Mouse (Mus musculus) spleen, postnatal 4 days (tissue): ENCODE measurements around the gene Gm10153.
"Not testable (repeated sequence)": the region's sequence is repeated elsewhere in the genome, so short reads cannot be mapped to it uniquely, and the experiment has no call there.

Experiments used
- DNase-seq, 2 experiments: peaks; one replicate each; pipeline ENCODE4 v3.0.0; 2022; ENCODE audit warnings: low spot score in 2 of 2

Gene Gm10153

DNA sequence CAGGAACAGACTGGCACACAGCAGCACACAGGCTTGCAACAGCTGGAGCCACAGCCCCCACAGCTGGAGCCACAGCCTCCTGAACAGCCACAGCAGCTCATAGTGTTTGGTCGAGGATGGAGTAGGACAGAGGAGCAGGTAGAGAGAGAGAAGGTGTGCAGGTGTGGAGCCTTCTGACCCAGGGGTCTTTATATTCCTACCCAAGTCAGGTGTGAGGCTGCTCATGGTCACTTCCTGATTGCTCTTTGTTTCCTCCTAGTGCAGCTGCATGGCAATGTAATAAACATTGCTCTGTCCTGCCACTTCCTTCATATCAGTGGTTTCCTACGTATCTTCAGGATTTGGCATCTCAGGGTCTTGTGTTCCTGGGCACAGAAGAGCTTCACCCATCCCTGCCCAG is at the start of gene Gm10153:
Gene Gm10153, minus strand, starts transcription at position 101 of the 400 bp plus-strand sequence.
- DNase-seq, result no peak

DNA sequence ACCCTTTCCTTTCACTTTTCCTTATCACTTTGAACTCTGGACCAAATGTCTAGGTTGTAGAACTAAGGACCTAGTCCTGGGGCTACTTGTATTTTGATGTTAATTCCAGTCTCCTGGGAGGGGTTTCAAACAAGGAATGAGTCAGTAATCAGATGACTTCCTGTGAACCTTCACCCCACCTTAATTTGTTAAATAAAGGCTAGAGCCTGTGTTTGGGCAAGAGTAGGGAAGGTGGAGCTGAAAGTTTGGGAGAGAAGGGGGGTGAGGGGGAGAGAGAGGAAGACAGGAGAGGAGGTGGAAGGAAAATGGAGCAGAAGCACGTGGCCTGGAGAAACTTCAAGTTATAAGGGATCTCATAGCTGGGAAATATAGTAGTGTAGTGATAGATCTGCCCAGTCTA is 41.4 kb upstream of the Gm10153 start:
- no peak for DNase-seq

DNA sequence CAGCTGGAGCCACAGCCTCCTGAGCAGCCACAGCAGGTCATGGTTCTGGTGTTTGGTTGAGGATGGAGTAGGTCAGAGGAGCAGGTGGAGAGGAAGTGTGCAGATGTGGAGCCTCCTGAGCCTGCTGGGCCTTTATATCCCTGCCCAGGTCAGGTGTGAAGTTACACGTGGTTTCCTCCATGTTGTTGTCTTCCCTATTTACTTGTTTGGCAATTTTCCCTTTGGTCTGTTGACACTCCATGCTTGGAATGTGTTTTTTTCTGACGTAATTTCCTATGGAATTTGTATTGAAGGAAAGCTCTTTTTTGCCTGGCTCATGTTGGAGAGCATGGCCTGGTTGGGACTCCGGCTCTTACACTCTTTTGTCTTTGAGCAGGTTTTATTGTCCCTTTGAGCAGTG is 39.7 kb upstream of the Gm10153 start, which contains the start of gene Krtap5-5:
Gene Krtap5-5, minus strand, starts transcription at position 101 of the 400 bp plus-strand sequence.
- not testable (repeated sequence) for DNase-seq

GRCm38 (mm10) chr7:142224518-142224917 is 34.3 kb upstream of the Gm10153 start:
- DNase-seq, result no peak

- not testable (repeated sequence) for DNase-seq
These were observed 21.9 kb upstream of the Gm10153 start for GRCm38 (mm10) chr7:142212136-142212535.

GRCm38 (mm10) chr7:142211559-142211958 is 21.4 kb upstream of the Gm10153 start, which contains the start of gene Gm7579:
TSS of gene Gm7579 (plus strand) at chr7:142211859.
- no peak for DNase-seq

DNA sequence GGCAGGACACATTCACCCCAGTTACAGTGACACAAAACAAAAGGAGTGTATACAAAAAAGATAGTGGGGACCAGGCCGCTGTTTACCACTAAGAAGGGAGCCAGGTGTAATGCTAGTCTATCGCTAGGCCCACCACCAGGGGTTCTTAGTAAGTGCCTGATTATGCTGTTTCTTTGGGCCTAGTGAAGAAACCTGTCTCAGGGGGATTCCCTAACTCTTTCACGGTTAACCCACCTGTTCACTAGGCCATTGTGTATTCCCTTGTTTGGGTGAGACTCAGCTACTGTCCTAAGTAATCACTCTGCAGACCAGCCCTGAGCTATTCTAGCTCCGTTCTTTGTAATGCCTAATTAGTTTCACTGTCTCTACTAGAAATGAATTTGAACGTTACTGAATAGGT is 16.7 kb upstream of the Gm10153 start:
- not testable (repeated sequence) for DNase-seq

- no peak for DNase-seq
These were observed 15.3 kb upstream of the Gm10153 start for GRCm38 (mm10) chr7:142205488-142205887.

DNA sequence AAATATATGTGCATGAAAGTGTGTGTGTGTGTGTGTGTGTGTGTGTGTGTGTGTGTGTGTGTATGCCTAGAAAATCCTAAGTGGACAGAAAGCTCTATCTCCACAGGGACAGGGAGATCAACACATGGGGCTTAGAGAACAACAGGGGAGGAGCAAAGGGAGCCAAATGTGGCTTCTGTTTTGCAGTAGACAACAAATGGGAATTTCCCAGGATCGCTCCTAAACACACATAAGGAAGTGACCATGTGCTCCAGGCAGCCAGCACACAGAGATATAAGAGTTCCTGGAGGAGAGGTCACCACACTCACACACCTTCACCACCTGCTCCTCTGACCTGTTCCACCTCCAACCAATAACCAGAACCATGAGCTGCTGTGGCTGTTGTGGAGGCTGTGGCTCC is 10.9 kb upstream of the Gm10153 start, which contains the start of gene Krtap5-3:
Gene Krtap5-3, plus strand, starts transcription at position 301 of the 400 bp plus-strand sequence.
- DNase-seq, result no peak

GRCm38 (mm10) chr7:142198748-142199147 is 8.6 kb upstream of the Gm10153 start:
- no peak for DNase-seq

DNA sequence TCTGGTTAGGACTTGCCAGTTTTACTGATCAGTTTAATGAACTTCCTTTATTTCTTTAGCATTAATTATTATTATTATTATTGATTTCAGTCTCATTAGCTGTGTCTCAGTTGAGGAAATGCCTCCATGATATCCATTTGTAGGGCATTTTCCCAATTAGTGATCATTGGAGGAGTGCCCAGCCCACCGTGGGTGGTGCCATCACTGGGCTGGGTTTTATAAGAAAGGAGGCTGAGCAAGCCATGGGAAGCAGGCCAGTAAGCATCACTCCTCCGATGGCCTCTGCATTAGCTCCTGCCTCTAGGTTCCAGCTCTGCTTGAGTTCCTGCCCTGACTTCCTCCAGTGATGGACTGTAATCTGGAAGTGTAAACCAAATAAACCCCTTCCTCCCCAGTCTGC is 2.0 kb downstream of the Gm10153 start:
- no peak for DNase-seq

GRCm38 (mm10) chr7:142181021-142181420 is 9.2 kb downstream of the Gm10153 start:
- DNase-seq, result no peak

DNA sequence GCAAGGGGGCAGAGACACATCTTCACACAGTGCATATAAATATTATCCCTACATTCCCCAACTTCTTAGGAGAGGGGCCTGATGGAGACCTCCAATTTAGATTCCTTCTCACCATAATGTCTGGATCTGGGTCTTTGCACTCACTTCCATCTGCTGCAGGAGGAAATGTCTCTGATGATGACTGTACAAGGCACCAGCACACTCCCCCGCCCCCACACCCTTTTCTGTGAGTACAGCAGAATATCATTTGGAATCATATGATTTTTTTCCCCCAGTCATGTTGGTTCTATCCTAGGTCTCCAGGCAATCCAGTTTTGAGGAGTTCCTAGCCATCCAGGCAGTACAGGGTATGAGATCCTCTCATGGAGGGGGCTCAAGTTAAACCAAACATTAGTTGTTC is 11.5 kb downstream of the Gm10153 start:
- no peak for DNase-seq

GRCm38 (mm10) chr7:142175905-142176304 is 14.3 kb downstream of the Gm10153 start, which contains the start of gene Krtap5-2:
TSS of gene Krtap5-2 (minus strand) at chr7:142176005.
- not testable (repeated sequence) for DNase-seq

- DNase-seq, result no peak
These were observed 20.4 kb downstream of the Gm10153 start for GRCm38 (mm10) chr7:142169836-142170235.

- DNase-seq, result not testable (repeated sequence)
These were observed 24.6 kb downstream of the Gm10153 start, which contains the start of gene Gm4553 for GRCm38 (mm10) chr7:142165639-142166038. TSS of gene Gm4553 (minus strand) at chr7:142165739.

GRCm38 (mm10) chr7:142159366-142159765 is 30.8 kb downstream of the Gm10153 start:
- DNase-seq, result no peak

GRCm38 (mm10) chr7:142157013-142157412 is 33.2 kb downstream of the Gm10153 start, which contains the start of gene Gm29735:
TSS of gene Gm29735 (minus strand) at chr7:142157113.
- not testable (repeated sequence) for DNase-seq

GRCm38 (mm10) chr7:142155308-142155707 is 34.9 kb downstream of the Gm10153 start:
- no peak for DNase-seq

- no peak for DNase-seq
These were observed 38.0 kb downstream of the Gm10153 start for GRCm38 (mm10) chr7:142152191-142152590.

DNA sequence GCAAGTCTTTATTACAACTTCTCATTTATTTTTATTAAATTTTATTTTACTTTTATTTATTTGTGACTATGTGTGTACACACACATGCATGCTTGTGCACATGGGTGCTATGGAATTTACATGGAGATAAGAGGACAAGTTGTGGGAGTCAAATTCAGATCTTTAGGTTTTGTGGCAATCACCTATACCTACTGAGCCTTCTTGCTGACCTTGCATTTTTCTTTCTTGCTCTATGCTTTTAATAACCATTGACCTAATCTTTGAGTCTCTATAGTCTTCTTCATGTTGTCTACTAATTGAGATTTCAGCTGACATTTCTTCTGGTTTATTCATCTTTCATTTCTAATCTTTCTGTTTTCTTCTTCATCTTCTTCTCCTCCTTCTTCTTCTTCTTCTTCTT is 41.6 kb downstream of the Gm10153 start:
- DNase-seq, result no peak

DNA sequence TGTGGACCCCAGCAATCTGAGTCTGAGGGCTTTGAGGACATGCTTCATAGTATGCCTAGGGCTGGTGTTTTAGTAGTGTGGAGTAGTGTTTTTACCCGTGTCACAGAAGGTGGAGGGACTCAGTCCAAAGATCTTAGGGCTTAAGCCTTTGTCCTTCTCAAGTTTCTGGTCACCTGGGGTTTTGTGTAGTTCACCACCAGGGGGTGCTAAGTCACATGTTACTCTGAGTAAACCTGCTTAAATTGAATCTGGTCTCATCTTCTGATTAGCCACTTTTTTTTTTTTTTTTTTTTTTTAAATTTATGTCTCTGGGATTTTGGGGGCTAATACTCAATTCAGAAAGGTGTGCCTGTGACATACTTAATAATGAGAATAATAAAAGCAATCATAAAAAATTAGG is 44.2 kb downstream of the Gm10153 start:
- DNase-seq, result no peak

DNA sequence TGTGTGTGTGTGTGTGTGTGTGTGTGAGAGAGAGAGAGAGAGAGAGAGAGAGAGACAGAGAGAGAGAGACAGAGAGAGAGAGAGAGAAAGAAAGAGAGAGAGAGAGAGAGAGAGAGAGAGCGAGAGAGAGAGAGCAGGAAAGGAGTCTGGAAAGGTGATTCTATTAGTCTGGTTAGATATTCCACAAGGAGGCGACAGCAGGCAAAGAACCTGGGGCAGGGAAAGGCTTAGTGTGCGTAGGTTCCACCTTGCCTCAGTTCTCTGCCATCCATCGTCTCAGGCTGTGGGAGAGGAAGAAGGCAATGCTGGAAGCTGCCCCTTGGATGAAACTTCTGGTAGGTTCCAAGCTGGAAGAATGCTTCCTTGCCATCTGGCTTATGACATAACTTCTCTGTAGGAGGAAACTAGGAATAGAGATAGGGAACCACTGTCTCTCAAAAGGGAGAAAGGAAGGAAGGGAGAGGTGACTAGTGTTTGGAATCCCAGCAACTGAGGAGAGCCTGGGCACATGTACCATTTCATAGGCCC is 44.7 kb downstream of the Gm10153 start:
- no peak for DNase-seq

- no peak for DNase-seq
These were observed 45.7 kb downstream of the Gm10153 start, which contains the start of gene Gm45337 for GRCm38 (mm10) chr7:142144507-142144906. TSS of gene Gm45337 (minus strand) at chr7:142144607.
